Mouse (Mus musculus) G1E-ER4 (cell line): ENCODE results near the gene Clic6. TPM values are rescaled to one million over a fixed set of nuclear protein-coding genes. Genes with fewer than 3 reads are reported as not detected.

ENCODE experiments used
- GATA1 ChIP-seq: IDR thresholded peaks from one replicate; pipeline ENCODE4 v1.8.0; 2012; ENCODE audit warnings: low read length, inconsistent platforms
- polyA plus RNA-seq: library from polyadenylated mRNA; stranded (reverse); fragments of >175 nt; gene quantifications from 2 replicates; pipeline ENCODE4 v1.2.3, GENCODE M21; 2012

Clic6 gene
- polyA plus RNA-seq: not detected in 2 replicates

DNA sequence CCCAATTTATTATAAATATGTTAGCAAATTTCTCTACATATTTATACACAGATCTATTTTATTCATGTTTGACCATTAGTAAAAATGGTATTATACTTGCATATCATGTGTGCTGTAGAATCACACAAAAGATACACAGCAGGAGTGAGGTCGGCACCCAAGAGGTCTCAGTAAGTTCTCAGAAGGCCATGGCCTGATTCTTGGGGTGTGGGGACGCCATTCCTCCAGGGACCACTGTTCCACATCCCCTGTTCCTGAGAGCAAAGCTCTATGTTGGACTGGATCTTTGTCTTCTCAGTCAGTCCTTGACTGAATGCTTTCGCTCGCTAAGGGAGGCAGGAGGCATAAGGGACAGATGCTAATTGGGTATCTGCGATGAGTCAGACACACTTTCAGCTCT is at the start of gene Clic6:
Gene Clic6 (plus strand): TSS at position 301 of the 400 bp plus-strand sequence.
- no peak for TF ChIP-seq GATA1

DNA sequence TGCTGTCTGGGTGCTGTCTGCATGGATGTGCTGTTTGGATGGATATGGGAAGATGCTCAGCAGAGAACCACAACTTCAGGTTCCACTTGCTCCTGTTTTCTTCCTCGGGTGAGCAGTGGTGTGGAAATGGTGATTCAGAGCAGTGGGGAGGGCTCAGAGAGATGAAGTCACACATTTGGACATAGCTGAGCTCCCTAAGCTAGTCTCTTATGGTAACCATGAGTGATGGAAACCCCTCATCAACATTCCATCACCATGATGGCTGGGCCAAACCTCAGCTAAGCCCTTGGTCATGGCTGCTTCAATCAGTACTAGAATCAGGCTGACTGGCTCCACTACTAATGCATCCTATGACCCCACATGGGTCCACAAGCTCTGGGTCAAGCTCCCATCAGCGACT is 45.8 kb upstream of the Clic6 start:
- TF ChIP-seq GATA1: no peak

DNA sequence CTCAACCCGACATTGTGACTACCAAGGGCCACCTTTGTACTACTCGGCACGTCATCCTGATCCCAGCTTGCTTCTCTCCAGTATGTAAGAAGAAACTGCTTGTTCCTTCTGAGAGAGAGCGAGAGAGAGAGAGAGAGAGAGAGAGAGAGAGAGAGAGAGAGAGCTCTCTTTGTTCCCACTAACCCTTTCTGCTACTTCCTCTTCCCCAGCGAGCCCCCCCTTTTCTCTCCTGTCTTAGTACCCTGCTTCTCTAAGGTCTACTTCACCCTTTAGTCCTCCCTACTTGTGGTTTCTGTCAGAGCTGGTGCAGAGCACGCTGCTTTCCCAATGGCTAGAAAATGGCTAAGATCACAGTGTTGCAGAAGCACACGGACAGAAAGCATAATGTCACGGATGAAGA is 45.3 kb upstream of the Clic6 start:
- TF ChIP-seq GATA1: no peak

DNA sequence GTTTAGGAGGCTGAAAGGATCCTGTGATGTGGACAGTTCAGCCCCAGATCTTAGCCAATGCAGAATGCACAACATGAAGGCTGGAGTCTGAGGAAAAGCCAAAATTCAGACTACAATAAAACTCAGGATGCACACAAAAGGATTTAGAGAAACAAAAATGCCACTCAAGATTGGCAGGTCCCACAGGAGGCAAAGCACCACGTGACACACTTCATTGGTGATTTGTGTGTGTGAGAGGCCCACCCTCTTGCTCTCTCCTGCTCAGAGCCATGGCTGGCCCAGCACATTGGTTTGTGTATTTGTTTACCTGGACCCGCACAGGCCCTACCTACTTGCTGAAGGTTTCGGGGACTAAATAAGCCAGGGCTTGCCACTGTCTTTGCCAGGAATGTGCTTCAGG is 44.3 kb upstream of the Clic6 start:
- no peak for TF ChIP-seq GATA1

DNA sequence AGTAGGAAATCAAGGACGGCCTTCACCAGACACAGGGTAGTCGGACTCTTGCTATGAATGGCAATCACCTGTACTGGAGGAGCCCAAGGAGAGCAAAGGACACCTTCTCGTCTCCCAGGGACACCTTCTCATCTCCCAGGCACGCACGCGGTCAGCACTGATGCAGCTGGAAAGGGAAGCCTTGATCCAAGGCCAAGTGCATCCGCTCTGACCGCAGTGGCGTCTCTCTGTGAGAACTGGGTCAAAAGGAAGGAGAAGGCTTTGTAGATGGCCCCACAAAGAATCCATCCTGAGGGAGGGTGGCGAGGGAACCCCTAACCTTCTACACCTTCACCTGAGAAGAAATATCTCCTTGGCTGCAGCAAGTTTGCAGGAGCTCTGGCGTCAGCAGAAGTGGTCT is 43.4 kb upstream of the Clic6 start:
- no peak for TF ChIP-seq GATA1

DNA sequence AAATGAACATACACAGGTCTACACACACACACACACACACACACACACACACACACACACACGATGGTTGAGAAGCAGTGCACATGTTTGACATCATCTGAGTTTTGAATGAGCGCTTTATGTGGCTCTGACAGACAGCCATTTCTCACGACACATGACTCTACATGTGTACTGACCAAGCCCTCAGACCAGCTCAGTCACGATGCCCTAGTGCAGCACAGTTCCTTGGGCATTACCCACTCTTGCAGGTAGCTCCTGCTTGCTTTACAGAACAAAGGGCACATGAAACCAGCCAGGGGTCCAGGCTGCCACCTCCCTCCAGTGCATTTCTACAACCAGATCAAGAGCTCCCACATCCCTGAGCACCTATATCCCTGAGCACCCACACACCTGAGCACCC is 42.6 kb upstream of the Clic6 start:
- no peak for TF ChIP-seq GATA1

DNA sequence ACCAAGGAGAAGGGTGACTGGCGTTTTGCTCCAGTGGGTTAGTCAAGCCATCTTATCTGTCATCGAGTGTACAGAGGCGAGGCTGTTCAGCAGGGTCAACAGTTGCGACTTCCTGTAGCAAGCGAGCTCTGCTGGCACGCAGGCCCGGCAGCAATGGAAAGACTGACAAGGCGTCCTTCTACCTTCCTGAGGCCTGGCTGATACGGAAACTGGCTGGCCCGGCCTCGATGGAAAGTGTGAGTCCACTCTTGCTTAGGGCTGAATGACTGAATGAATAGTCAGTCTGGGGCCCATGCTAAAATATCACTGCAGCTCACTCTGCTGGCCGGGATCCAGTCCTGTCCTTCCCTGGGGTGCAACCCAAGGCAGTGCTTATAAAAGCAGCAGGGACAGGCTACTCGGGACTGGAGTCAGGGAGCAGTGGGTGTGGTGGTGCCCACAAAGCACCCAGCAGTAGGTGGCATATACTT is 41.9 kb upstream of the Clic6 start:
- TF ChIP-seq GATA1: no peak

DNA sequence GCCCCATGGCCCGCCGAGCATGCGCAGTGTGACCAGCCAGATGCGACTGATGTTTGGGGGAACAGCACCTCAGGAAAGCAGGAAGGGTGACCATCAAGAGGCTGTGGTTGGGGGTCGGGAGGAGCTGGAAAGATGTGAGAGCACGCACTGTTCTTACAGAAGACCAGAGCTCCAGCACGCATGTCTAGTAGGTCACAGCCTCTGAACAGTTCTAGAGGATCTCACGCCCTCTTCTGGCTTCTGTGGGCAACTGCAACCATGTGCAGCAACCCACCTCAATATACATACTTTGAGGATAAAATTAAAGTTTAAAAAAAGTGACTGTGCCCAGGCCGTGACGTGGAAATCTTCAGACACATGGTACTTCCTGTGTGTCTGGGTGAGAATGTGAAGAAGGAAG is 40.2 kb upstream of the Clic6 start:
- no peak for TF ChIP-seq GATA1

DNA sequence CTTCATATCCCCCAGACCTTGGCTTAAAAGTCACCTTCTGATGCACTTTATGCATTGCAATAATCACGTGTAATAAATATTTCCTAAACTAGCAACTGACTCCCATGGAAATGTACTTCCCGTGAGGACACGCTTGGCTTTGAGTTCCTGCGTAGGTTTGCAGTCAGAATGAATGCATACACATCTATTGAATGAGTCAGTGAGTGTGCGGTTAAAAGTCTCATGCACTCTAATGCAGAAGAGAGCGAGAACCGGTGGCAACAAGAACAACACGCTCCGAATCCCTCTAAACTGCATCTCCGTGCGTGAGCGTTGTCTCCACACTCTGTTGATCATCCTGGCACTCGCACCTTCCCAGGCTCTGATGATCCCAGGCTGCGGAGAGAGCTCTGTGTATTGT is 36.5 kb upstream of the Clic6 start:
- TF ChIP-seq GATA1: no peak

DNA sequence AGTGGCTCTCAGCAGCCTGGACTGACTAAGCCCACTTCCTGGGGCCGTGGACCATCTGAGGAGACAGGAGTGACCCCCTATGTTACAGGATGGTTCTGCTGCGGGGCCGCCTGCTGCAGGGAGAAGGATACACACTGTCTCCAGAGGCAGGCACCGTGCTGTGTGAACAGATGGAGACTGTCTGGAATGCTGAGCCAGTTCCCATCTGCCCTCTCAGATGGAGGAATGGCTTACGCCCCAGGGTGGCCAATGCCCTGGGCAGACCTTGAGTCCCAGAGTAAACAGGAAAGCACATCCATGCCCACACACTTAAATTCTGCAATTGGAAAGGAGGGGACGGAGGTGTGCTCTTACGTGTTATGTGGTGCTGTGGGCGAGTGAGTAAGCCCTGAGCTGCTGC is 35.2 kb upstream of the Clic6 start:
- TF ChIP-seq GATA1: no peak

DNA sequence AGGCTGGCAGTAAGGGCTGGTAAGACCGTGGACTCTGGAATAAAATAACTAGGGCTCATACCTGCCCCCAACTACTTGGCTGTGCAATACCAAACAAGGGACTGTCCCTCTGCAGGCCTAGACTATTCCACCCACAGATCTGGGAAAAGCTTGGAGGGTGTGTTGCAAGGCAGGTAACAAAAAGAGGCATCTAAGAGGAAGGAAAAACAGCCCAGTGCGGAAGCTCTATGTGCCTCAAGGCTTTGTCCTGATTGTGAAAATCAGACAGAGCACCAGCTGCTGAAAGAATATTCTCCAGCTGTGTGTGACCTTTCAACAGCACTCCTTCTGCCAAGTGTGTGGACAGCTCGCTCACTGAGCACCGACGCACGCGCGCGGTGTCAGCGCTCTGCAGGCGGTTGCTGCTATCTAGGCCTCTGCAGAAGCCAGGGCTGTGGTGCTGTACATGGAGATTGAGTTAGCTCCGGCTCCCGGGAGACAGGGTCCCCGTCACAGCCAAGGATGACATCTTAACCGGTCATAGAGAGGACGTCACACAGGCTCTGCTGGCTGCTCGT is 33.9 kb upstream of the Clic6 start:
- no peak for TF ChIP-seq GATA1

DNA sequence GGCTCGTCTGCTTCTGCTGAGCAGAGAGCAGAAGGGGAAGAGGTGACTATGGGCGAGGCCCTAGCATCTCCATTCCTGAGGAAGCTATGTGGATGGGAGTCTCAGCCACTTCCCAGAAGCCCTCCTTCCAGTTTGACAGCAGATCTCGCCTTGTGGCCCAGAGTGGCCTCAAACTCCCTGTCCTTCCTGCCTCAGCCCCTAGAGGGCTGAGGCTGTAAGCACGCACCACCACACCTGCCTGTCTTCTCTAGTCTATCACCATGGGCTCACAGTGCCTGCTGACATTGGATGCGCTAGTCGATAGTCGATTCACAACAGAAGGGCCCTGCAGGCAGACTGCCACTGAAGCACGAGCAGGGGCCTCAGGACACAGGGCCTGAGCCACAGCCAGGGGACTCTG is 32.9 kb upstream of the Clic6 start:
- TF ChIP-seq GATA1: no peak

DNA sequence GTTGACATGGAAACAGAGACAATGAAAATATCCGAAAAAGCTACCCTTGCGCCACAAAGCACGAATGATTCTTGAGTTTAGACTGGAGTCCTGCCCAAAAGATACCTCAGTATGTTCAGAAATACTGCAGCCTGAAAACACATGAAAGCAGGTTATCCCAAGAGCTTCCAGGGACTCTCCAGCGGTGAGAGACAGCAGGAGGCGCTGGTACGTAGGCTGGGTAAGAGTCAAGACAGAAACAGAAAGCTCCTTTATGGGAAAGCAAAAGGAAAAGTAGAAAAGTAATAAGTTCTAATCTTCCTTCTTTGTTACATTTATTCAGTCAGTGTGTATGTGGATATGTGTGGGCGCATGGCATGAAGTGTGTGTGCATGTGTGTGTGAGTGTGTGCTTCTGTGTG is 31.5 kb upstream of the Clic6 start:
- no peak for TF ChIP-seq GATA1

DNA sequence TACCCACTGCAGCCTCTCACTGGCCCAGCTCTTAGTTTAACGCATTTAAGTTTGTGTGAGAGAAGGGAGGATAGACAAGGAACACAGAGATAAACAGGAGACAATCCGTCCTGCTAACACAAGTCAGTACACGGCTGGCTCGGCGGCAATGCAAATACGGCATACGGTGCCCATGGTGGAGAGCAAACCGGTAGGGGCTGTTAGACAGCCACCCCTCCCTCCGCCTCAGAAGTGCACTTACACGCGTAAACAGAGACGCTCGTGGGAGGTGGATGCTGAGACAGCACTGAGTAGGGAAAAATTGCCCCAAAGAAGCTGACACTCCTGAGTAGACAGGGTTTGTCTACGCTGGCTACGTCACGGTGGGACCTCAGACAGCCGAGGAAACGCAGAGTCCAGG is 31.0 kb upstream of the Clic6 start:
- no peak for TF ChIP-seq GATA1

DNA sequence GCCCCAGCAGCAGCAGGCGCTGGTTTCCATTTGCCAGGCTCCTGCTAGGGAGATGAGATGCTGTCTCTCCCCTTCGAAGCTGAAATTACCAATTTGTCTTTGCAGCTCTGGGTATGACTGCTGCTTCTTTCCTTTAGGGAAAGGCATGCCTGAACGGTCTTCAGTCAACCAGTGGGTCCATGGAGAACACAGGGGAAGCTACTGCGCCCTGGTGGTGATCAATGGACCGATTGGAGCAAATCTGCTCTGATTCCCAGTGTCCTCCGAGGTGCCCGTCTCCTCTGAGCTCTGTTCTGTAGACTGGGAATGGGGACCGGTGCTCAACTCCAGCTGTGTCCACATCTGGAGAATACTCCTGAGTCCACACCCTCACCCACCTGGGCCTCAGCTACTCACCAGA is 30.0 kb upstream of the Clic6 start:
- no peak for TF ChIP-seq GATA1

DNA sequence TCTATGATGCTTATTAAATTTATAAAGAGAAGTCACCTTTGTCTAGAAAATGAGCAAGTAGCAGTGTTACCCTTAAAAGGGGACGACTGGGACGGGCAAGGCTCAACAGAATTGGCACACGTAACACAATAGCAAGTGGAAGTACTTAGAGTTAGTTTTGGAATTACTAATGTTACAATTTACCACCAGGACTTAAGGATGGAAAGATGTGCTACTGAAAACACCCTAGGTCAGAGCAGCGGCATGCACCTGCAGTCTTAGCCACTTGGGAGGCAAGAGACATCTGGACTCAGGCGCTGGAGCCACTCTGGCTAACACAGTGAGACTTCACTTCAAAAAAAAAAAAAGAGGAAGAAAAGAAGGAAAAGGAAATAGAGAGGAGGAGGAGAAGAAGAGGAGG is 29.6 kb upstream of the Clic6 start:
- no peak for TF ChIP-seq GATA1

DNA sequence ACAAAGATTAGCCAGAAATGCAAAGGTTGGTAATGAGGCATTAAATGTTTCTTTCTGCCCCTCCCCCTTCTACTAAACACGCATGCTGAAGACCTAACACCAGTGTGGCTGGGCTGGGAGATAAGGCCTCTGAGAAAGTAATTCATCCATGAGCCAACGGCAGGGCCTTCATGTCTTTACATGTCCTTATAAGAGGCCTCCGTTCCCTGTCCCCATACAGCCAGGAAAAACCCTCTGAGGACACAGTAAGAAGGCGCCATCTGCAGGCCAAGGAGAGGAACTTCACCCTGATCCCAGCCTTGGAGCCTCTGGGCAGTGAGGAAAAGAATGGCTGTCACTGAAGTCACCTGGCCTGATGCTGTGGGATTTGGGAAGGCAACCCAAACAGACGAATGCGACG is 27.9 kb upstream of the Clic6 start:
- no peak for TF ChIP-seq GATA1

DNA sequence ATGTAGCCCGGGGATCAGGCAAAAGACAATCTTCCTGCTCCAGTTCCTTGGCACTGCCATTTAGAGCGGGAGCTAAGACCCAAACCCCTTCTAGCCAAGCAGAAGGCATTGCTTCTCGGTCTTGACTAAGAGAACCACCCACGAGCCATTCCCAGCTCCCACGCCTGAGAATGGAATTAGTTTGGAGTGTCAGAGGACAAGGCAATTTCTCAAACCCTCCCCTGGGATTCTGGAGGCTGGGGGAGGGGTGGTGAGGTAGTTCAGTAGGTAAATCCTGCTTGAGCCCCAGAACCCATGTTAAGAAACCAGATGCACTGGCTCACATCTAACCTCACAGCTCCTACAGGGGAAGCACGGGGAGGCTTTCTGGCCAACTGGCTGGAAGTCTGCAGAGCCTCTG is 24.1 kb upstream of the Clic6 start:
- no peak for TF ChIP-seq GATA1
